Mouse (Mus musculus) fat pad, adult 2 months (tissue): ENCODE results near the gene Gcnt3.

Experiments used
- DNase-seq: peaks from one replicate; pipeline ENCODE4 v3.0.0-alpha.2; 2011; ENCODE audit warnings: low read depth, low spot score; ENCODE audit errors: extremely low read depth

The Gcnt3 gene

GRCm38 (mm10) chr9:70037988-70038387 is at the start of gene Gcnt3:
Gcnt3 (minus strand) TSS chr9:70038088.
- no peak for DNase-seq

- DNase-seq = no peak
Measured at GRCm38 (mm10) chr9:70087379-70087778, 49.5 kb upstream of the Gcnt3 start.

- DNase-seq = no peak
Measured at GRCm38 (mm10) chr9:70086091-70086490, 48.2 kb upstream of the Gcnt3 start.

- DNase-seq = no peak
Measured at GRCm38 (mm10) chr9:70084107-70084506, 46.2 kb upstream of the Gcnt3 start.

- DNase-seq = no peak
Measured at GRCm38 (mm10) chr9:70082357-70083204, 44.7 kb upstream of the Gcnt3 start.

GRCm38 (mm10) chr9:70081767-70082166 is 43.9 kb upstream of the Gcnt3 start:
- no peak for DNase-seq

GRCm38 (mm10) chr9:70080976-70081375 is 43.1 kb upstream of the Gcnt3 start:
- no peak for DNase-seq

- no peak for DNase-seq
Measured at GRCm38 (mm10) chr9:70080027-70080800, 42.3 kb upstream of the Gcnt3 start.

- DNase-seq = no peak
Measured at GRCm38 (mm10) chr9:70078034-70078433, 40.1 kb upstream of the Gcnt3 start.

- DNase-seq = no peak
Measured at GRCm38 (mm10) chr9:70077170-70077569, 39.3 kb upstream of the Gcnt3 start.

GRCm38 (mm10) chr9:70072387-70072786 is 34.5 kb upstream of the Gcnt3 start:
- no peak for DNase-seq

- no peak for DNase-seq
Measured at GRCm38 (mm10) chr9:70069961-70070435, 32.1 kb upstream of the Gcnt3 start.

- no peak for DNase-seq
Measured at GRCm38 (mm10) chr9:70067497-70067896, 29.6 kb upstream of the Gcnt3 start.

- DNase-seq = no peak
Measured at GRCm38 (mm10) chr9:70062012-70062411, 24.1 kb upstream of the Gcnt3 start.

- no peak for DNase-seq
Measured at GRCm38 (mm10) chr9:70053411-70053810, 15.5 kb upstream of the Gcnt3 start.

GRCm38 (mm10) chr9:70052730-70053129 is 14.8 kb upstream of the Gcnt3 start:
- no peak for DNase-seq

GRCm38 (mm10) chr9:70049839-70050238 is 12.0 kb upstream of the Gcnt3 start:
- no peak for DNase-seq

- DNase-seq = no peak
Measured at GRCm38 (mm10) chr9:70049416-70049783, 11.5 kb upstream of the Gcnt3 start.

GRCm38 (mm10) chr9:70048751-70049415 is 11.0 kb upstream of the Gcnt3 start:
- DNase-seq = no peak

GRCm38 (mm10) chr9:70048280-70048679 is 10.4 kb upstream of the Gcnt3 start:
- no peak for DNase-seq

GRCm38 (mm10) chr9:70047839-70048238 is 10.0 kb upstream of the Gcnt3 start:
- no peak for DNase-seq
